Mouse (Mus musculus) cortical plate, adult 2 months (tissue): ENCODE data around the gene Lrig1. TPM values are rescaled to one million over a fixed set of nuclear protein-coding genes. Genes with fewer than 3 reads are reported as not detected.
"Not testable (repeated sequence)": the region's sequence is repeated elsewhere in the genome, so short reads cannot be mapped to it uniquely, and the experiment has no call there.

ENCODE experiments used
- H3K27ac ChIP-seq: fragments of 200-500 bp; 2 replicates; pipeline ENCODE4 v1.5.1; 2012; ENCODE audit warnings: low read length, control low read depth, inconsistent platforms; ENCODE audit not compliant: insufficient read depth
- H3K4me1 ChIP-seq: fragments of 200-500 bp; 2 replicates; pipeline ENCODE4 v1.6.1; 2011; ENCODE audit warnings: low read length; ENCODE audit not compliant: control insufficient read depth, insufficient read depth
- H3K4me3 ChIP-seq: fragments of 200-500 bp; 2 replicates; pipeline ENCODE4 v1.5.1; 2011; ENCODE audit warnings: mild to moderate bottlenecking, low read length, control low read depth; ENCODE audit not compliant: insufficient read depth
- CTCF ChIP-seq: fragments of 200-500 bp; IDR thresholded peaks from 2 replicates; pipeline ENCODE4 v1.5.1; 2011; ENCODE audit warnings: mild to moderate bottlenecking, control low read depth, low read length; ENCODE audit not compliant: insufficient read depth; ENCODE audit errors: extremely low read depth
- POLR2A ChIP-seq: fragments of 200-500 bp; IDR thresholded peaks from 2 replicates; pipeline ENCODE4 v1.6.1; 2011; ENCODE audit warnings: mild to moderate bottlenecking, low read length, control low read depth; ENCODE audit not compliant: insufficient read depth; ENCODE audit errors: extremely low read depth
- polyA plus RNA-seq: library from polyadenylated mRNA; depleted of rRNA; stranded (reverse); fragments of >200 nt; gene quantifications from 2 replicates; pipeline ENCODE4 v1.2.3, GENCODE M21; 2012; rRNA removed

Lrig1 gene
- polyA plus RNA-seq, 1 experiment, result 19.7 TPM

- Histone ChIP-seq H3K4me1 (no peaks in the 10 kb centered on the region; the same call in 1 of the 2 replicates), H3K27ac (no peak overlapping the region), H3K4me3 (no peak overlapping the region)
- no peak for TF ChIP-seq POLR2A
- TF ChIP-seq CTCF, result no peak
Observed at GRCm38 (mm10) chr6:94575526-94576166, 124.3 kb downstream of the Lrig1 start.

DNA sequence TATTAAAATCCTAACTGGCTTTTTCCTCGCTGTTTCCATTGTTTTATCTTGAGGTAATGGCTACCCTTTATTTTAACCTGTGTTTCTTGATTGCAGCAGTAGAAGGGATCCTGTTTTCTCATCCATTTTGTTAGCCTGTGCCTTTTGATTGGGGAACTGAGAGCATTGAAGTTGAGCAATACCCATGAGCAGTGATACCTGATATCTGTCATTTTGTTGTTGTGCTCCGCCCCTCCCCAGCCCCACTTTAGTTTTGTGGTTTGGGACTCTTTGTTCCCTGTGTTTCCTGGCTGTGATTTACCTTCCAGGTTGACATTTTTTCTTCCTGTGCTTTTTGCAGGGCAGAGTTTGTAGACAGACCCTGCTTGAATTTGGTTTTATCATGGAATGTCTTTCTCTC, 131.9 kb downstream of the Lrig1 start:
- no peak for TF ChIP-seq POLR2A
- TF ChIP-seq CTCF, result no peak
- H3K4me3 ChIP-seq, result no peak overlapping the region
- H3K4me1 ChIP-seq, result no peaks in the 10 kb centered on the region; the same call in 1 of the 2 replicates
- H3K27ac ChIP-seq, result no peak overlapping the region

DNA sequence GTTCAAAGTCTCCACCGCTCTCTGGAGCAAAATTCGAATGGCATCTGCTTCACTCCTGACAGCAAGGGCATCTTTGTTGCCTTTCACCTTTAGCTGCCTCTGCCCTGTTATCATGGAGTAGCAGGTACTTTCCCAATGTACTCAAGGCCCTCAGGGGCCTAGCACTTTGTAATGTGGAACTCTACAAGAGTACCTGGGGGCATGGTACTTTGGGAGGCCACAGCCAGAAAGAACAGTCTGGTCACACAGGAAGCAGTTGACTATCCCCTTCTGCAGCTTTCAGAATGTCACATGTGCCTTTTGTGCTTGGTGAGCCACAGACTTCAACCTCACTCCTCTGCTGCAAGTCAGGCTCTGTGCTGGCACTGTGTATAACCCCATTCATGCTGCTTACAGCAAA, 134.2 kb downstream of the Lrig1 start:
- Histone ChIP-seq H3K27ac (no peak overlapping the region), H3K4me1 (peaks cover 2% of the 10 kb centered on the region; the same call in 1 of the 2 replicates), H3K4me3 (no peak overlapping the region)
- no peak for TF ChIP-seq CTCF
- no peak for TF ChIP-seq POLR2A

DNA sequence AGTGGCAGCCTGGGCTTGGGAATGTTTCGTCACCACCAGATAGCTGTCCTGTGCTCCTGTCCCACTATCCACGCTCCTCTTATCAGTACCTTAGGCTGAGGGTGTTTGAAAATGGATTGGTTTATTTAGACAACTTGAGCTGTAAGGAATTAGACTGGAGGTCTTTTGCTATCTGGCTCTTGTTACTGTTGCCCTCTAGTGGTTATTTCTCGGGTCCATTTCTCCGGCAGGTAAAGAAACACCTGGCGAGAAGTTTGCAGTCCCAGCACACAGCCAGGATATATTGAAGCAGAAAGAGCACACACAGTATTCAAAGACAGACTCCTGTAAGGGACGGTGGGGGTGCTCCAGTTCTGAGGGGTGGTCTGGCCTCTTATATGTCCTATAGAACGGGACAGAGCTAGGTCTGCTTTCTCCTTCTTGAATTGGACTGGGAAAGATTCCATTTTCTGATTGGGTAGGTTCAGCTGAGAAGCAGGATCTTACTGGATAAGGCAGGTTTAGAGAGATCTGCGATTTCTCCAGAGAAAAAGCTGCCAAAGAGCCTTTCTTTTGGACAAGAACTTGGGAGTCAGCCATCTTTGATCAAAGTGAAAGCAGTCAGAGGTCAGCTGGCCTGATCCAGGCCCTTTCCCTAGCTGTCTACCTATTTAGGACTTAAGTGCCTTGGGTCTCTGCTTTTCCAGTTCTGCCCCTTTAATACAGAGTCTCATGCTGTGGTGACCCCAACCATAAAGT, 136.6 kb downstream of the Lrig1 start:
- no peak overlapping the region for H3K27ac ChIP-seq
- H3K4me3 ChIP-seq, result no peak overlapping the region
- peaks cover 2% of the 10 kb centered on the region; the same call in 1 of the 2 replicates for H3K4me1 ChIP-seq
- no peak; the same call in 1 of the 2 replicates for TF ChIP-seq CTCF
- no peak for TF ChIP-seq POLR2A

GRCm38 (mm10) chr6:94561346-94561745, 138.6 kb downstream of the Lrig1 start:
- TF ChIP-seq POLR2A, result no peak
- no peak for TF ChIP-seq CTCF
- Histone ChIP-seq H3K27ac (no peak overlapping the region), H3K4me3 (no peak overlapping the region), H3K4me1 (peaks cover 2% of the 10 kb centered on the region; the same call in 1 of the 2 replicates)

- Histone ChIP-seq H3K27ac (no peak overlapping the region), H3K4me3 (no peak overlapping the region), H3K4me1 (peaks cover 2% of the 10 kb centered on the region; the same call in 1 of the 2 replicates)
- TF ChIP-seq CTCF, result no peak
- TF ChIP-seq POLR2A, result no peak
Observed at GRCm38 (mm10) chr6:94560896-94561295, 139.1 kb downstream of the Lrig1 start.

- H3K4me3 ChIP-seq, H3K4me1 ChIP-seq, H3K27ac ChIP-seq: not testable (repeated sequence)
Observed at GRCm38 (mm10) chr6:94558603-94559002, 141.4 kb downstream of the Lrig1 start.

Other genes starting within 250 kb of the Lrig1 start
- 21.2 and 24.3 TPM in 2 replicates for gene Slc25a26, start 199.8 kb downstream of the Lrig1 start, polyA plus RNA-seq